Mouse (Mus musculus): Measurements from ENCODE around the gene Gm20830.
"Not testable (repeated sequence)": the region's sequence is repeated elsewhere in the genome, so short reads cannot be mapped to it uniquely, and the experiment has no call there.

Gene Gm20830

DNA sequence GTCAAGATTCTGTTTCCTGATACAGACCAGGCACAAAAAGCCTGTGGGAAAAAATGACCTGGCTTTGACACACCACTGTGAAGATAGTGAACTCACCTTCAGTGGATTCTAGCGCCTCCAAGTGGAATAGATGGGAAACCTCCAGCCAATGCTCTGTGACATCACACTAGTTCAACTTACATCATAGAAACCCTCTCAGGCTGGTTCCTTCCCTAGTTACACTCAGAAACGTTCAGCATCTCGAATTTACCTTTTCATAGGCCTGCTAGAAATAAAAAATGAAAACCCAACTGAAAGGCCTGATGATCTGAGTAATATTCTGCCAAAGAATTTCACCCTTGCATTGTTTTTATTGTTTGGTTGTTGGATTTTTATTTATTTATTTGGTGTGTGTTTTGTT, at the start of gene Gm20830:
TSS of gene Gm20830 (minus strand) at position 101 of the 400 bp plus-strand sequence.
- DNase-seq (ENCODE audit: low read depth) = not testable (repeated sequence)

Measured in fibroblast of lung, adult 2 months (primary cell).